Mouse (Mus musculus) lung, postnatal 36 days (tissue): Measurements from ENCODE around the gene Ccng1.
"Not testable (repeated sequence)": the region's sequence is repeated elsewhere in the genome, so short reads cannot be mapped to it uniquely, and the experiment has no call there.

Source experiments
- DNase-seq: peaks from one replicate; pipeline ENCODE4 v3.0.0; 2022; ENCODE audit warnings: mixed read lengths

The Ccng1 gene

DNA sequence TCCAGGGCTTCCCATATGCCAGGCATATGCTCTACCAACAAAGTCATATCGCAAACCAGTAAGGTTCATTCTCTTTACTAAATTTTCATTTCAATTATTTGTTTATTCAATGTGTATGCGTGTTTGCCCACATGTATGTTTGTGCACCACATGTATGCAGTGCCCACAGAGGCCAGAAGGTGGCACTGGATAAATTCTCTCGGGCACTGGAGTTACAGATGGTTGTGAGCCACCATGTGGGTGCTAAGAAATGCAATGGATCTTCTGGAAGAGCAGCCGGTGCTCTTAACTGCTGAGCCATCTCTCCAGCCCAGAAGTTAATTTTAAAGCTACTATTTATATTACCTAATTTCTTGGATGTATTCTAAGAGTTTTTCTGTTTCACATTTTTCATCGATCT is 39.6 kb downstream of the Ccng1 start:
- no peak for DNase-seq

DNA sequence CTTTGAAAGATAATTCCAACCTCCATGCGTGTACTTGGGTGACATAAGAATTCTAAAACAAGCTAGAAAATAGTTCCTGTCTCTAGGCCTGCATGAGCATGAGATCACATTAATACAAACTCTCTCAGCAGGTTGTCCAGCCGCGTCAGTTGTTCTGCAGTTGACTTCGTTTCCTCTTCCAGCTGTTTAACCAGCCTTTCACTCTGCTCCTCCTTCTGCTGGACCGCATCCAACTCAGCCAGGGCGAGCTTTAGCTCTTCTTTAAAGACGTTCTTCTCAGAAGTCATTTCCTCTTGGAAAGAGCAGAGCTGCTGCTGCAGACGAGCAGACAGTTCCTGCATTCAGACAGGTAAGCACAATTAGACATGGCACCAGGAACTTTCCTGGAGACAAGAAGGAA is 41.3 kb downstream of the Ccng1 start:
- DNase-seq: peak; percentile 22

GRCm38 (mm10) chr11:40709899-40710298 is 45.2 kb downstream of the Ccng1 start:
- not testable (repeated sequence) for DNase-seq
